Mouse (Mus musculus) small intestine, adult 2 months (tissue): ENCODE data around the gene Spo11.

Experiments used
- CTCF ChIP-seq: fragments of 200-500 bp; IDR thresholded peaks from 2 replicates; pipeline ENCODE4 v1.5.1; 2012; ENCODE audit warnings: low read depth, mild to moderate bottlenecking, control low read depth, inconsistent platforms, low read length, moderate library complexity, mixed read lengths; ENCODE audit not compliant: insufficient replicate concordance, insufficient read length; ENCODE audit errors: extremely low read depth
- POLR2A ChIP-seq: fragments of 200-500 bp; IDR thresholded peaks from 2 replicates; pipeline ENCODE4 v1.6.1; 2012; ENCODE audit warnings: low read depth, mild to moderate bottlenecking, control low read depth, inconsistent platforms, low read length, moderate library complexity

GRCm38 (mm10) chr2:172977409-172978130 lies at the start of gene Spo11:
- TF ChIP-seq POLR2A, result no peak
- 0 out of 2 replicates have a peak, but pooled peaks have one; percentile 6 for TF ChIP-seq CTCF
